Mouse (Mus musculus) MEL (cell line): ENCODE measurements around the gene Mpi. TPM values are rescaled to one million over a fixed set of nuclear protein-coding genes. Genes with fewer than 3 reads are reported as not detected.

Experiments
- DNase-seq: peaks from one replicate; pipeline ENCODE4 v3.0.0; 2011; ENCODE audit warnings: low read depth, low spot score
- H3K27ac ChIP-seq: 2 replicates; pipeline ENCODE4 v1.5.1; 2012; ENCODE audit warnings: low read depth, mild to moderate bottlenecking, control low read depth, low read length, moderate library complexity; ENCODE audit not compliant: control insufficient read depth
- H3K27me3 ChIP-seq, 2 experiments: fragments of 150-350 bp in 1 of 2; sonication (generic) in 1 of 2; 2 replicates each; pipeline ENCODE4 v1.6.1; 2012; ENCODE audit warnings: low read length in 2 of 2, mild to moderate bottlenecking in 2 of 2, improper control_type of control experiment in 1 of 2, moderate library complexity in 1 of 2; ENCODE audit not compliant: insufficient read depth in 2 of 2, control insufficient read depth in 1 of 2
- H3K36me3 ChIP-seq, 2 experiments: 2 replicates each; pipeline ENCODE4 v1.6.1; 2012 to 2014; ENCODE audit warnings: low read length in 2 of 2, improper control_type of control experiment in 1 of 2, inconsistent platforms in 1 of 2, mild to moderate bottlenecking in 1 of 2; ENCODE audit not compliant: insufficient read depth in 2 of 2, control insufficient read depth in 1 of 2
- H3K4me1 ChIP-seq, 2 experiments: fragments of 150-350 bp in 1 of 2; sonication (generic) in 1 of 2; 2 replicates each; pipeline ENCODE4 v1.6.1; 2012; ENCODE audit warnings: low read length in 2 of 2, improper control_type of control experiment in 1 of 2, mild to moderate bottlenecking in 1 of 2; ENCODE audit not compliant: insufficient read depth in 2 of 2, control insufficient read depth in 1 of 2
- H3K4me3 ChIP-seq, 2 experiments: fragments of 150-350 bp in 1 of 2; sonication (generic) in 1 of 2; 2 replicates each; pipeline ENCODE4 v1.5.1; 2012; ENCODE audit warnings: low read depth in 2 of 2, low read length in 2 of 2, mild to moderate bottlenecking in 2 of 2, moderate library complexity in 2 of 2, control low read depth in 1 of 2, improper control_type of control experiment in 1 of 2; ENCODE audit not compliant: control insufficient read depth in 1 of 2, insufficient read depth in 1 of 2
- H3K79me2 ChIP-seq: 2 replicates; pipeline ENCODE4 v1.6.1; 2012; ENCODE audit warnings: mild to moderate bottlenecking, low read length, moderate library complexity; ENCODE audit not compliant: control insufficient read depth, poor library complexity, insufficient read depth
- H3K9ac ChIP-seq: 2 replicates; pipeline ENCODE4 v1.6.1; 2012; ENCODE audit warnings: low read depth, mild to moderate bottlenecking, control low read depth, low read length, moderate library complexity; ENCODE audit not compliant: control insufficient read depth, poor library complexity, severe bottlenecking
- H3K9me3 ChIP-seq: fragments of 150-350 bp; sonication (generic); replicated peaks from 2 replicates; pipeline ENCODE4 v1.6.1; 2012; ENCODE audit warnings: mild to moderate bottlenecking, low read length, improper control_type of control experiment, moderate library complexity; ENCODE audit not compliant: insufficient read depth
- BHLHE40 ChIP-seq: IDR thresholded peaks from 2 replicates; pipeline ENCODE4 v1.6.1; 2012; ENCODE audit warnings: low read depth, mild to moderate bottlenecking, inconsistent platforms, low read length, improper control_type of control experiment, borderline replicate concordance
- EP300 ChIP-seq, 2 experiments: IDR thresholded peaks; 2 replicates each; pipeline ENCODE4 v1.6.1; 2011; ENCODE audit warnings: improper control_type of control experiment in 2 of 2, low read length in 2 of 2, low read depth in 1 of 2, mild to moderate bottlenecking in 1 of 2
- ETS1 ChIP-seq: IDR thresholded peaks from 2 replicates; pipeline ENCODE4 v1.6.1; 2012; ENCODE audit warnings: low read depth, mild to moderate bottlenecking, inconsistent platforms, low read length, improper control_type of control experiment, moderate library complexity
- GATA1 ChIP-seq: IDR thresholded peaks from 2 replicates; pipeline ENCODE4 v1.6.1; 2011; ENCODE audit warnings: low read depth, low read length, improper control_type of control experiment
- KAT2A ChIP-seq: conservative IDR thresholded peaks from 2 replicates; pipeline ENCODE4 v1.6.1; 2012; ENCODE audit warnings: low read depth, low read length, improper control_type of control experiment, inconsistent platforms
- MAFK ChIP-seq: IDR thresholded peaks from 2 replicates; pipeline ENCODE4 v1.6.1; 2011; ENCODE audit warnings: low read depth, mild to moderate bottlenecking, low read length, improper control_type of control experiment, borderline replicate concordance
- MAX ChIP-seq: IDR thresholded peaks from 2 replicates; pipeline ENCODE4 v1.6.1; 2011; ENCODE audit warnings: low read length, improper control_type of control experiment
- MAZ ChIP-seq: IDR thresholded peaks from 2 replicates; pipeline ENCODE4 v1.6.1; 2012; ENCODE audit warnings: low read depth, mild to moderate bottlenecking, inconsistent platforms, low read length, improper control_type of control experiment
- MXI1 ChIP-seq: IDR thresholded peaks from 2 replicates; pipeline ENCODE4 v1.6.1; 2011; ENCODE audit warnings: mild to moderate bottlenecking, low read depth, low read length, improper control_type of control experiment
- MYC ChIP-seq: IDR thresholded peaks from 2 replicates; pipeline ENCODE4 v1.6.1; 2011; ENCODE audit warnings: low read depth, mild to moderate bottlenecking, low read length, improper control_type of control experiment, moderate library complexity
- NELFE ChIP-seq: IDR thresholded peaks from 2 replicates; pipeline ENCODE4 v1.6.1; 2011; ENCODE audit warnings: low read depth, low read length, improper control_type of control experiment
- POLR2A ChIP-seq, 2 experiments: IDR thresholded peaks; 2 replicates each; pipeline ENCODE4 v1.6.1; 2011 to 2012; ENCODE audit warnings: low read length in 2 of 2, mild to moderate bottlenecking in 2 of 2, control low read depth in 1 of 2, improper control_type of control experiment in 1 of 2, low read depth in 1 of 2, moderate library complexity in 1 of 2; ENCODE audit not compliant: control insufficient read depth in 1 of 2, insufficient read depth in 1 of 2, poor library complexity in 1 of 2
- POLR2AphosphoS2 ChIP-seq: IDR thresholded peaks from 2 replicates; pipeline ENCODE4 v1.6.1; 2011; ENCODE audit warnings: low read length, improper control_type of control experiment
- POLR2AphosphoS5 ChIP-seq: IDR thresholded peaks from 2 replicates; pipeline ENCODE4 v1.6.1; 2012; ENCODE audit warnings: low read depth, borderline replicate concordance, mild to moderate bottlenecking, inconsistent platforms, low read length, moderate library complexity, mixed read lengths
- RAD21 ChIP-seq: IDR thresholded peaks from 2 replicates; pipeline ENCODE4 v1.6.1; 2011; ENCODE audit warnings: mild to moderate bottlenecking, low read depth, low read length, improper control_type of control experiment
- TAL1 ChIP-seq: IDR thresholded peaks from 2 replicates; pipeline ENCODE4 v1.6.1; 2012; ENCODE audit warnings: mild to moderate bottlenecking, inconsistent platforms, low read length, moderate library complexity, mixed read lengths
- TBP ChIP-seq: IDR thresholded peaks from 2 replicates; pipeline ENCODE4 v1.8.0; 2011; ENCODE audit warnings: low read depth, low read length, improper control_type of control experiment
- USF1 ChIP-seq: IDR thresholded peaks from 2 replicates; pipeline ENCODE4 v1.6.1; 2014; ENCODE audit warnings: low read depth, mild to moderate bottlenecking, inconsistent platforms, low read length, improper control_type of control experiment, moderate library complexity
- ZC3H11A ChIP-seq: IDR thresholded peaks from 2 replicates; pipeline ENCODE4 v1.6.1; 2012; ENCODE audit warnings: low read depth, mild to moderate bottlenecking, inconsistent platforms, low read length, improper control_type of control experiment
- ZKSCAN1 ChIP-seq: IDR thresholded peaks from 2 replicates; pipeline ENCODE4 v1.6.1; 2012; ENCODE audit warnings: low read depth, mild to moderate bottlenecking, inconsistent platforms, low read length, improper control_type of control experiment, moderate library complexity
- ZMIZ1 ChIP-seq: IDR thresholded peaks from 2 replicates; pipeline ENCODE4 v1.6.1; 2012; ENCODE audit warnings: low read depth, mild to moderate bottlenecking, inconsistent platforms, low read length, improper control_type of control experiment, moderate library complexity
- ZNF384 ChIP-seq: IDR thresholded peaks from 2 replicates; pipeline ENCODE4 v1.6.1; 2012; ENCODE audit warnings: low read depth, mild to moderate bottlenecking, inconsistent platforms, low read length, improper control_type of control experiment
- polyA plus RNA-seq, 2 experiments: library from polyadenylated mRNA; stranded (reverse) in 1 of 2; unstranded in 1 of 2; fragments of >175 nt in 1 of 2; fragments of >200 nt in 1 of 2; gene quantifications; 2 replicates each; pipeline versions ENCODE4 v1.2.1 to v1.2.4; 2012; ENCODE audit warnings: low replicate concordance in 2 of 2, low read depth in 1 of 2; ENCODE audit not compliant: insufficient read length in 2 of 2, insufficient read depth in 1 of 2, missing spikeins in 1 of 2
- total RNA-seq: library from RNA; depleted of rRNA; stranded (reverse); fragments of 300-350 nt; gene quantifications from 2 replicates; pipeline ENCODE4 v1.2.3, GENCODE M21; 2012

The Mpi gene
- total and polyA plus RNA-seq, 3 experiments = 24.3 to 37.7 TPM; not detected in 1

GRCm38 (mm10) chr9:57505700-57506099, 46.9 kb downstream of the Mpi start (continued):
- TF ChIP-seq GATA1 = peak; percentile 99
- no peak for TF ChIP-seq POLR2AphosphoS5
- no peak; a peak in 1 of 4 replicates for TF ChIP-seq POLR2A (IDR thresholded peaks at IDR 0.05; ENCODE audit: control insufficient read depth in 1 of 2, insufficient read depth in 1 of 2, low read depth in 1 of 2, low read length in 2 of 2, poor library complexity in 1 of 2)
- no peak for TF ChIP-seq NELFE
- TF ChIP-seq RAD21 = no peak
- no peak for TF ChIP-seq USF1
- TF ChIP-seq MAZ = peak; percentile 94
- peak; percentile 53; the same call in 1 of the 2 replicates for TF ChIP-seq TBP
- TF ChIP-seq, all 39 proteins: peak for 11

- TF ChIP-seq USF1 (no peak), KAT2A (no peak), ZKSCAN1 (no peak), ETS1 (no peak), MXI1 (no peak), ZC3H11A (no peak), TBP (no peak), ZMIZ1 (no peak), MAZ (no peak), RAD21 (no peak), POLR2AphosphoS2 (no peak), MAX (no peak), POLR2A (IDR thresholded peaks at IDR 0.05; ENCODE audit: control insufficient read depth in 1 of 2, insufficient read depth in 1 of 2, low read depth in 1 of 2, low read length in 2 of 2, poor library complexity in 1 of 2) (no peak), MYC (no peak), TAL1 (no peak), ZNF384 (no peak), MAFK (no peak), BHLHE40 (no peak), EP300 (IDR thresholded peaks at IDR 0.05; ENCODE audit: low read depth in 1 of 2, low read length in 2 of 2) (no peak), NELFE (no peak)
- H3K4me1 ChIP-seq = peaks cover 0 to 17% of the 10 kb centered on the region in 2 experiments; a peak in 3 of 4 replicates
- H3K9ac ChIP-seq = no peak overlapping the region
- H3K36me3 ChIP-seq = peaks cover 0 to 11% of the 10 kb centered on the region in 2 experiments; a peak in 2 of 4 replicates
- H3K4me3 ChIP-seq = no peak overlapping the region
- DNase-seq = no peak
- H3K27me3 ChIP-seq = peaks cover 3 to 5% of the 10 kb centered on the region in 2 experiments; a peak in 2 of 4 replicates
- no peaks in the 10 kb centered on the region for H3K79me2 ChIP-seq
- H3K27ac ChIP-seq = no peak overlapping the region
- no peaks in the 10 kb centered on the region for H3K9me3 ChIP-seq
These were observed 47.7 kb downstream of the Mpi start for GRCm38 (mm10) chr9:57504891-57505290.
